Mouse (Mus musculus): ENCODE data around the gene Edn3. TPM values are rescaled to one million over a fixed set of nuclear protein-coding genes. Genes with fewer than 3 reads are reported as not detected.

Edn3 gene
- polyA plus RNA-seq, 1 experiment from 2014 or later, result 15.3 TPM

DNA sequence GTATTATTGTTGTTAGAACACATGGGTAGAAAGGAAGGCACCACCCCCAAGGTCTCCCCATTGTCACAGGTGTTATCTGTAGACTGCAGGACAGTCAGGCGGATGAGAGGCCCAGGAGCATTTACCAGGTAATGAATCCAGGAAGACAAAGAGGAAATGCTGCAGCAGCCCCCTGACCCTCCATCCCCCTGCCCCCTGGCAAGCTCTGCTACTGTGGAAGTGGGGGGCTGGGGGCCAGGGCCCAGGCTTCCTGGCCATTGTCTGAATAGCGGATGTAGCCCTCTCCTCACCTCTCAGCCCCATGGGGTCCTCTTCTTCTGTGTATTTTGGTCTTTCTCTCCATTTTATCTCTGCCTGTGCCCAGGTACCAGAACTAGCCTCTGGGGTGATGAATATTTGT is 55.7 kb downstream of the Edn3 start:
- no peaks in the 10 kb centered on the region for H3K36me3 ChIP-seq (ENCODE audit: control insufficient read depth, insufficient read depth, low read length)
- WGBS, result 89% methylated on average over 2 of the region's 2 CpGs
- H3K9ac ChIP-seq (ENCODE audit: low read depth, low read length), result no peak overlapping the region
- ATAC-seq, result peak; percentile 50
- H3K9me3 ChIP-seq (ENCODE audit: control insufficient read depth, low read length), result no peaks in the 10 kb centered on the region
- no peak overlapping the region for H3K4me2 ChIP-seq (ENCODE audit: low read depth, low read length)
- H3K4me1 ChIP-seq (ENCODE audit: control insufficient read depth, insufficient read depth, low read length), result peaks cover 5% of the 10 kb centered on the region; the same call in 1 of the 2 replicates
- H3K27me3 ChIP-seq (replicated peaks; ENCODE audit: control insufficient read depth, insufficient read depth, low read length), result no peaks in the 10 kb centered on the region
- no peak overlapping the region for H3K4me3 ChIP-seq (ENCODE audit: low read length)
- H3K27ac ChIP-seq (ENCODE audit: low read length), result no peak overlapping the region

DNA sequence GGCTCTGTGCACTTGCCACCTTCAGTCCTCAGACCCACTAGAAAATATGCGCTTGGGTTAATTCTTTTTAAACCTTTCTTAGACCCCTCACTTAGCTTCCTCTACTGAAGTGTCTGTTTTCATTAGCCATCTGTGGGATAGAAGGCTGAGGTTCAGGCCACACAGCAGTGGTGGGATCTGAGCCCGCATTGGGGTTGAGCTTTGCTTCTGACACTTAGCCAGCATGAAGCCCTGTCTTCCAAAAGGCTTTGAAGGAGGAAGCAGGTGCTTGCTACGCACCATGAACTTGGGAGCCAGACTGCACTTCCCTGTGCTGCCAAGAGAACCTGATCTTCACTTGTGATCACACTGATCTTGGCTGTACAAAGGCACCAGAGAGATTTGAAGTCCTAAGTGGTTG is 59.9 kb downstream of the Edn3 start:
- Histone ChIP-seq H3K9ac (ENCODE audit: low read depth, low read length) (no peak overlapping the region), H3K4me1 (ENCODE audit: control insufficient read depth, insufficient read depth, low read length) (peaks cover 5% of the 10 kb centered on the region; the same call in 1 of the 2 replicates), H3K9me3 (ENCODE audit: control insufficient read depth, low read length) (no peaks in the 10 kb centered on the region), H3K4me2 (ENCODE audit: low read depth, low read length) (no peak overlapping the region), H3K27ac (ENCODE audit: low read length) (no peak overlapping the region), H3K36me3 (ENCODE audit: control insufficient read depth, insufficient read depth, low read length) (no peaks in the 10 kb centered on the region), H3K27me3 (replicated peaks; ENCODE audit: control insufficient read depth, insufficient read depth, low read length) (no peaks in the 10 kb centered on the region), H3K4me3 (ENCODE audit: low read length) (no peak overlapping the region)
- ATAC-seq, result no peak
- WGBS, result 93% methylated on average over 3 of the region's 3 CpGs

- no peaks in the 10 kb centered on the region for H3K27me3 ChIP-seq (replicated peaks; ENCODE audit: control insufficient read depth, insufficient read depth, low read length)
- WGBS, result 85% methylated on average over 4 of the region's 4 CpGs
- no peak for ATAC-seq
- no peaks in the 10 kb centered on the region for H3K4me1 ChIP-seq (ENCODE audit: control insufficient read depth, insufficient read depth, low read length)
- H3K9ac ChIP-seq (ENCODE audit: low read depth, low read length), result no peak overlapping the region
- no peak overlapping the region for H3K4me2 ChIP-seq (ENCODE audit: low read depth, low read length)
- no peak overlapping the region for H3K27ac ChIP-seq (ENCODE audit: low read length)
- no peaks in the 10 kb centered on the region for H3K36me3 ChIP-seq (ENCODE audit: control insufficient read depth, insufficient read depth, low read length)
- no peaks in the 10 kb centered on the region for H3K9me3 ChIP-seq (ENCODE audit: control insufficient read depth, low read length)
- no peak overlapping the region for H3K4me3 ChIP-seq (ENCODE audit: low read length)
Observed at GRCm38 (mm10) chr2:174827829-174828228, 67.4 kb downstream of the Edn3 start.

GRCm38 (mm10) chr2:174833608-174834007 is 73.2 kb downstream of the Edn3 start:
- Histone ChIP-seq H3K9me3 (ENCODE audit: control insufficient read depth, low read length) (no peaks in the 10 kb centered on the region), H3K4me3 (ENCODE audit: low read length) (no peak overlapping the region), H3K27ac (ENCODE audit: low read length) (peak overlapping the region; percentile 25; the same call in 1 of the 2 replicates), H3K27me3 (replicated peaks; ENCODE audit: control insufficient read depth, insufficient read depth, low read length) (no peaks in the 10 kb centered on the region), H3K4me2 (ENCODE audit: low read depth, low read length) (no peak overlapping the region), H3K9ac (ENCODE audit: low read depth, low read length) (no peak overlapping the region), H3K4me1 (ENCODE audit: control insufficient read depth, insufficient read depth, low read length) (no peaks in the 10 kb centered on the region), H3K36me3 (ENCODE audit: control insufficient read depth, insufficient read depth, low read length) (no peaks in the 10 kb centered on the region)
- 44% methylated on average over 5 of the region's 5 CpGs for WGBS
- ATAC-seq, result peak; percentile 56

Other genes with a start within 250 kb of the Edn3 start
- 0.01 and 0.04 TPM in 2 replicates for gene Zfp831, start 117.1 kb upstream of the Edn3 start, polyA plus RNA-seq (2015; fragmentation: Nextera tagmentation; extraction: Ambion mirVana)
- not detected in 2 replicates for gene Gm14444, start 249.6 kb downstream of the Edn3 start, polyA plus RNA-seq (2015; fragmentation: Nextera tagmentation; extraction: Ambion mirVana)

Measured in intestine, embryonic 16.5 days (tissue).